Mouse (Mus musculus): ENCODE measurements around the gene Trim9. TPM values are rescaled to one million over a fixed set of nuclear protein-coding genes. Genes with fewer than 3 reads are reported as not detected.

The Trim9 gene
- total RNA-seq, 2 experiments from 2014 or later, result 316 to 344 TPM

- DNase-seq, result no peak
Observed at GRCm38 (mm10) chr12:70212501-70212900, 134.9 kb downstream of the Trim9 start.

GRCm38 (mm10) chr12:70208214-70208613, 139.2 kb downstream of the Trim9 start:
- no peak for DNase-seq

- DNase-seq, result no peak
Observed at GRCm38 (mm10) chr12:70204433-70204832, 143.0 kb downstream of the Trim9 start.

- DNase-seq, result no peak
Observed at GRCm38 (mm10) chr12:70201926-70202529, 145.4 kb downstream of the Trim9 start.

GRCm38 (mm10) chr12:70196341-70196740, 151.1 kb downstream of the Trim9 start:
- DNase-seq, result no peak

GRCm38 (mm10) chr12:70195426-70195825, 152.0 kb downstream of the Trim9 start:
- no peak for DNase-seq

Other genes starting within 250 kb of the Trim9 start
- 10 to 100 TPM; 69.8 to 72.7 TPM for gene Nin, start 233.9 kb downstream of the Trim9 start, total RNA-seq (2021)
- gene Abhd12b, start 193.5 kb downstream of the Trim9 start, total RNA-seq (2021), result under 1 TPM in 1 of 2 experiments, not detected in 1; 0.20 TPM
- 1 to 10 TPM; 3.4 to 5.8 TPM for gene Pygl, start 116.1 kb downstream of the Trim9 start, total RNA-seq (2021)
- 10 to 100 TPM; 31.7 to 35.9 TPM for gene Tmx1, start 105.5 kb upstream of the Trim9 start, total RNA-seq (2021)

Measured in layer of hippocampus, postnatal 36 days (tissue).